Mouse (Mus musculus): ENCODE measurements around the gene Ctu2.

The Ctu2 gene

GRCm38 (mm10) chr8:122469965-122470364 lies 6.0 kb upstream of the Ctu2 start:
- in situ Hi-C loops (cut with MboI; ENCODE audit: low pct_unique_long_range_greater_than_20kb in 1 of 2, low sequenced_read_pairs in 2 of 2, unreplicated experiment in 1 of 2) = no loop called here

GRCm38 (mm10) chr8:122470691-122471090 lies 5.3 kb upstream of the Ctu2 start:
- in situ Hi-C loops (cut with MboI; ENCODE audit: low pct_unique_long_range_greater_than_20kb in 1 of 2, low sequenced_read_pairs in 2 of 2, unreplicated experiment in 1 of 2) = no loop called here

GRCm38 (mm10) chr8:122473911-122474421 lies 2.0 kb upstream of the Ctu2 start:
- in situ Hi-C loops (cut with MboI; ENCODE audit: low pct_unique_long_range_greater_than_20kb in 1 of 2, low sequenced_read_pairs in 2 of 2, unreplicated experiment in 1 of 2) = no loop called here

GRCm38 (mm10) chr8:122474951-122475560 lies 887 bp upstream of the Ctu2 start:
- in situ Hi-C loops (cut with MboI; ENCODE audit: low pct_unique_long_range_greater_than_20kb in 1 of 2, low sequenced_read_pairs in 2 of 2, unreplicated experiment in 1 of 2) = no loop called here

GRCm38 (mm10) chr8:122482448-122482847 lies 6.5 kb downstream of the Ctu2 start:
- in situ Hi-C loops (cut with MboI; ENCODE audit: low pct_unique_long_range_greater_than_20kb in 1 of 2, low sequenced_read_pairs in 2 of 2, unreplicated experiment in 1 of 2) = no loop called here

GRCm38 (mm10) chr8:122483877-122484276 lies 7.9 kb downstream of the Ctu2 start:
- in situ Hi-C loops (cut with MboI; ENCODE audit: low pct_unique_long_range_greater_than_20kb in 1 of 2, low sequenced_read_pairs in 2 of 2, unreplicated experiment in 1 of 2) = no loop called here

- in situ Hi-C loops (cut with MboI; ENCODE audit: low pct_unique_long_range_greater_than_20kb in 1 of 2, low sequenced_read_pairs in 2 of 2, unreplicated experiment in 1 of 2) = no loop called here
Observed at GRCm38 (mm10) chr8:122484831-122485230, 8.9 kb downstream of the Ctu2 start.

GRCm38 (mm10) chr8:122488387-122488786 lies 12.4 kb downstream of the Ctu2 start:
- in situ Hi-C loops (cut with MboI; ENCODE audit: low pct_unique_long_range_greater_than_20kb in 1 of 2, low sequenced_read_pairs in 2 of 2, unreplicated experiment in 1 of 2) = no loop called here

- in situ Hi-C loops (cut with MboI; ENCODE audit: low pct_unique_long_range_greater_than_20kb in 1 of 2, low sequenced_read_pairs in 2 of 2, unreplicated experiment in 1 of 2) = no loop called here
Observed at GRCm38 (mm10) chr8:122497016-122497734, 21.2 kb downstream of the Ctu2 start.

GRCm38 (mm10) chr8:122497912-122498311 lies 22.0 kb downstream of the Ctu2 start:
- in situ Hi-C loops (cut with MboI; ENCODE audit: low pct_unique_long_range_greater_than_20kb in 1 of 2, low sequenced_read_pairs in 2 of 2, unreplicated experiment in 1 of 2) = no loop called here

- in situ Hi-C loops (cut with MboI; ENCODE audit: low pct_unique_long_range_greater_than_20kb in 1 of 2, low sequenced_read_pairs in 2 of 2, unreplicated experiment in 1 of 2) = loop anchor here (5.0 kb wide), 2 partner anchors 46 to 66 kb away; partner anchors contain the start of gene Cdt1 (in 1 of the 2)
Observed at GRCm38 (mm10) chr8:122500856-122501255, 24.9 kb downstream of the Ctu2 start.

- in situ Hi-C loops (cut with MboI; ENCODE audit: low pct_unique_long_range_greater_than_20kb in 1 of 2, low sequenced_read_pairs in 2 of 2, unreplicated experiment in 1 of 2) = no loop called here
Observed at GRCm38 (mm10) chr8:122511552-122511951, 35.6 kb downstream of the Ctu2 start.

GRCm38 (mm10) chr8:122512392-122512791 lies 36.4 kb downstream of the Ctu2 start:
- in situ Hi-C loops (cut with MboI; ENCODE audit: low pct_unique_long_range_greater_than_20kb in 1 of 2, low sequenced_read_pairs in 2 of 2, unreplicated experiment in 1 of 2) = no loop called here

GRCm38 (mm10) chr8:122515699-122516098 lies 39.8 kb downstream of the Ctu2 start:
- in situ Hi-C loops (cut with MboI; ENCODE audit: low pct_unique_long_range_greater_than_20kb in 1 of 2, low sequenced_read_pairs in 2 of 2, unreplicated experiment in 1 of 2) = no loop called here

- in situ Hi-C loops (cut with MboI; ENCODE audit: low pct_unique_long_range_greater_than_20kb in 1 of 2, low sequenced_read_pairs in 2 of 2, unreplicated experiment in 1 of 2) = no loop called here
Observed at GRCm38 (mm10) chr8:122517541-122518190, 41.7 kb downstream of the Ctu2 start.

- in situ Hi-C loops (cut with MboI; ENCODE audit: low pct_unique_long_range_greater_than_20kb in 1 of 2, low sequenced_read_pairs in 2 of 2, unreplicated experiment in 1 of 2) = no loop called here
Observed at GRCm38 (mm10) chr8:122520611-122521010, 44.7 kb downstream of the Ctu2 start.

- in situ Hi-C loops (cut with MboI; ENCODE audit: low pct_unique_long_range_greater_than_20kb in 1 of 2, low sequenced_read_pairs in 2 of 2, unreplicated experiment in 1 of 2) = no loop called here
Observed at GRCm38 (mm10) chr8:122522796-122523651, 47.1 kb downstream of the Ctu2 start.

GRCm38 (mm10) chr8:122523652-122524360 lies 47.9 kb downstream of the Ctu2 start:
- in situ Hi-C loops (cut with MboI; ENCODE audit: low pct_unique_long_range_greater_than_20kb in 1 of 2, low sequenced_read_pairs in 2 of 2, unreplicated experiment in 1 of 2) = no loop called here
